Mouse (Mus musculus) stomach, postnatal 0 days (tissue): ENCODE results near the gene Sacm1l.

ENCODE experiments used
- CTCF ChIP-seq: IDR thresholded peaks from 2 replicates; pipeline ENCODE4 v1.5.1; 2016; ENCODE audit warnings: antibody characterized with exemption, low read depth, mild to moderate bottlenecking, moderate library complexity
- EP300 ChIP-seq: optimal IDR thresholded peaks from 2 replicates; pipeline ENCODE3; 2016; ENCODE audit warnings: antibody characterized with exemption

DNA sequence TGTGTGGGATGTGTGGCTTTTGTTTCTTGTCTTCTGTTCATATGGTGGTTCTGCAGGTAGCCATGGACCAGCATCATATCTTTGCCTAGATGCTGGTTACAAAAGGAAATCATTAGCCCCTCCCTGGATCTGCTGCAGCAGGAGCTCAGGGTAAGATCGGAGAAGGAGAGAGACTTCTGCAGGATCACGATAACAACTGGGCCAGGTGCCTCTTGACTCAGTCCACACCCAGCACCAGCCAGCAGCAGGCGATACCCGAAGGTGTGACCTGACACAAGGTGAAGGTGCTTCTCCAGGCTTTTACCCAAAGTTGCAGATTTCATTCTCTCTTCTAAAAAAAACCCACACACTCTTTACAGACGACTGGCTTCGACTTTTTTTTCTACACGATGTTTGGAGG is 48.4 kb upstream of the Sacm1l start:
- TF ChIP-seq CTCF = no peak
- TF ChIP-seq EP300 = no peak
